Mouse (Mus musculus): Measurements from ENCODE around the gene Pcnx. TPM values are rescaled to one million over a fixed set of nuclear protein-coding genes. Genes with fewer than 3 reads are reported as not detected.

The Pcnx gene
- 100 to 1,000 TPM in 1 of 2 experiments, 10 to 100 TPM in 1; 99.3 to 109 TPM for total RNA-seq (2021)
- long read RNA-seq, experiment 1, full-length matches to known transcripts, result 1 of 21 reads
- long read RNA-seq, experiment 1, partial matches to known transcripts, result 14 of 21 reads
- long read RNA-seq, experiment 1, other reads (novel, unspliced or antisense), result 6 of 21 reads
- long read RNA-seq, experiment 2, partial matches to known transcripts, result 3 of 6 reads
- long read RNA-seq, experiment 2, other reads (novel, unspliced or antisense), result 3 of 6 reads

- intact Hi-C loops (cut with DNase I), result loop anchor here (1.0 to 5.0 kb wide), 3 partner anchors 55 to 113 kb away; no protein-coding TSS in a partner anchor
- Histone ChIP-seq H3K4me3 (peak within 1 kb of the TSS; percentile 91), H3K27ac (peak within 1 kb of the TSS; percentile 95)
- peak; percentile 55 for TF ChIP-seq CTCF (IDR thresholded peaks at IDR 0.05)
- peak; percentile 84 to 85 for DNase-seq (ENCODE audit: extremely low spot score in 1 of 2, low spot score in 2 of 2)
Observed at GRCm38 (mm10) chr12:81859351-81860307, at the start of gene Pcnx. Pcnx (plus strand) TSS chr12:81860023.

GRCm38 (mm10) chr12:81810417-81810816 lies 49.4 kb upstream of the Pcnx start:
- no peak for DNase-seq (ENCODE audit: extremely low spot score in 1 of 2, low spot score in 2 of 2)
- H3K27ac ChIP-seq, result no peak overlapping the region
- no peak for TF ChIP-seq CTCF (IDR thresholded peaks at IDR 0.05)

GRCm38 (mm10) chr12:81814742-81815141 lies 45.1 kb upstream of the Pcnx start:
- Histone ChIP-seq H3K27ac (no peak overlapping the region), H3K4me3 (no peak overlapping the region)
- intact Hi-C loops (cut with DNase I), result no loop called here
- DNase-seq (ENCODE audit: extremely low spot score in 1 of 2, low spot score in 2 of 2), result no peak
- no peak for TF ChIP-seq CTCF (IDR thresholded peaks at IDR 0.05)

More at GRCm38 (mm10) chr12:81810417-81810816, 49.4 kb upstream of the Pcnx start:
- H3K4me3 ChIP-seq, result no peak overlapping the region
- intact Hi-C loops (cut with DNase I), result no loop called here

GRCm38 (mm10) chr12:81816330-81817125 lies 43.3 kb upstream of the Pcnx start:
- intact Hi-C loops (cut with DNase I), result no loop called here
- Histone ChIP-seq H3K4me3 (no peak overlapping the region), H3K27ac (no peak overlapping the region)
- TF ChIP-seq CTCF (IDR thresholded peaks at IDR 0.05), result no peak
- DNase-seq (ENCODE audit: extremely low spot score in 1 of 2, low spot score in 2 of 2), result no peak

- no peak for TF ChIP-seq CTCF (IDR thresholded peaks at IDR 0.05)
- intact Hi-C loops (cut with DNase I), result no loop called here
- no peak overlapping the region for H3K27ac ChIP-seq
- no peak overlapping the region for H3K4me3 ChIP-seq
- DNase-seq (ENCODE audit: extremely low spot score in 1 of 2, low spot score in 2 of 2), result no peak
Observed at GRCm38 (mm10) chr12:81817126-81817505, 42.7 kb upstream of the Pcnx start.

- no peak overlapping the region for H3K27ac ChIP-seq
- DNase-seq (ENCODE audit: extremely low spot score in 1 of 2, low spot score in 2 of 2), result no peak
Observed at GRCm38 (mm10) chr12:81820700-81821099, 39.1 kb upstream of the Pcnx start.

GRCm38 (mm10) chr12:81822176-81822575 lies 37.6 kb upstream of the Pcnx start:
- H3K27ac ChIP-seq, result no peak overlapping the region
- no peak overlapping the region for H3K4me3 ChIP-seq
- DNase-seq (ENCODE audit: extremely low spot score in 1 of 2, low spot score in 2 of 2), result no peak
- intact Hi-C loops (cut with DNase I), result no loop called here
- no peak for TF ChIP-seq CTCF (IDR thresholded peaks at IDR 0.05)

More at GRCm38 (mm10) chr12:81820700-81821099, 39.1 kb upstream of the Pcnx start:
- intact Hi-C loops (cut with DNase I), result no loop called here
- no peak for TF ChIP-seq CTCF (IDR thresholded peaks at IDR 0.05)
- H3K4me3 ChIP-seq, result no peak overlapping the region

- no peak for DNase-seq (ENCODE audit: extremely low spot score in 1 of 2, low spot score in 2 of 2)
- no peak overlapping the region for H3K4me3 ChIP-seq
- no peak for TF ChIP-seq CTCF (IDR thresholded peaks at IDR 0.05)
- intact Hi-C loops (cut with DNase I), result no loop called here
- H3K27ac ChIP-seq, result no peak overlapping the region
Observed at GRCm38 (mm10) chr12:81822778-81823480, 36.9 kb upstream of the Pcnx start.

GRCm38 (mm10) chr12:81828355-81828754 lies 31.5 kb upstream of the Pcnx start:
- H3K4me3 ChIP-seq, result no peak overlapping the region
- no peak for DNase-seq (ENCODE audit: extremely low spot score in 1 of 2, low spot score in 2 of 2)
- no peak for TF ChIP-seq CTCF (IDR thresholded peaks at IDR 0.05)
- intact Hi-C loops (cut with DNase I), result no loop called here
- H3K27ac ChIP-seq, result no peak overlapping the region

GRCm38 (mm10) chr12:81832039-81832738 lies 27.6 kb upstream of the Pcnx start:
- intact Hi-C loops (cut with DNase I), result no loop called here
- no peak for DNase-seq (ENCODE audit: extremely low spot score in 1 of 2, low spot score in 2 of 2)
- no peak for TF ChIP-seq CTCF (IDR thresholded peaks at IDR 0.05)

More at GRCm38 (mm10) chr12:81832039-81832738, 27.6 kb upstream of the Pcnx start:
- Histone ChIP-seq H3K4me3 (no peak overlapping the region), H3K27ac (no peak overlapping the region)

Measured in left cerebral cortex, adult 2 months (tissue).